Mouse (Mus musculus): ENCODE measurements around the gene Bcat2. TPM values are rescaled to one million over a fixed set of nuclear protein-coding genes. Genes with fewer than 3 reads are reported as not detected.
"Not testable (repeated sequence)": the region's sequence is repeated elsewhere in the genome, so short reads cannot be mapped to it uniquely, and the experiment has no call there.

Bcat2 gene
- polyA plus RNA-seq, 1 experiment from 2014 or later: 25.0 TPM

DNA sequence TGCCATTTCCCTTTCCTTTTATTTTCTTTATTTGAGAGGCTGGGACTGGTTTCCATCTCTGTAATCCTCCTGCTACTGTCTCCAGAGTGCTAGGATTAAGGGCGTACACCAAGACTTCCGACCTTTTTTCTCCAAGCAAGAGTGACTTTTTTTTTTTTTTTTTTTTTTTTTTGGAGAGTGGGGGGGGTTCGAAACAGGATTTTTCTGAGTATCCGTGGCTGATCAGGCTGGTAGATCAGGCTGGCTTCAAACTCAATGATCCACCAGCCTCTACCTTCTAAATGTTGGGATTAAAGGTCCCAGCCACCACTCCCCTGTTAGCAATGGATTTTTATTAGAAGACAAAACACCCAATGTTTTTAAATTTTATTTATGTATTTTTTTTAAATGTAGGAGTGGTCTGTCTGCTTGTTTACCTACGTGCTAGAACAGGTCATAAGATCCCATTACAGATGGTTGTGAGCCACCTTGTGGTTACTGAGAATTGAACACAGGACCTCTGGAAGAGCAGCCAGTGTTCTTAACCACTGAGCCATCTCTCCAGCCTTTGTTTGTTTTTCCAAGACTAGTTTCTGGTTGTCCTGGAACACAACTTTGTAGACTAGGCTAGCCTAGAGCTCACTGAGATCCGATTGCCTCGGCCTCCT is 43.4 kb upstream of the Bcat2 start:
- no peaks in the 10 kb centered on the region for H3K9me3 ChIP-seq (replicated peaks; ENCODE audit: control insufficient read depth, low read length, poor library complexity, severe bottlenecking)
- no peak for ATAC-seq
- peak overlapping the region; percentile 84 for H3K4me2 ChIP-seq (ENCODE audit: low read length)
- H3K36me3 ChIP-seq (ENCODE audit: control insufficient read depth, insufficient read depth, low read length): no peaks in the 10 kb centered on the region
- peak overlapping the region; percentile 66; the same call in 1 of the 2 replicates for H3K27ac ChIP-seq (ENCODE audit: low read length)
- H3K4me3 ChIP-seq (ENCODE audit: low read depth, low read length): peak overlapping the region; percentile 66
- H3K27me3 ChIP-seq (ENCODE audit: control insufficient read depth, insufficient read depth, low read depth, low read length): 0 out of 2 replicates have a peak, but pooled peaks cover 2% of the 10 kb centered on the region
- H3K9ac ChIP-seq (ENCODE audit: low read depth, low read length): peak overlapping the region; percentile 78
- H3K4me1 ChIP-seq (ENCODE audit: control insufficient read depth, insufficient read depth, low read length): peaks cover 11% of the 10 kb centered on the region
- WGBS: 27% methylated on average over 7 of the region's 7 CpGs

- 96% methylated on average over 6 of the region's 6 CpGs for WGBS
- not testable (repeated sequence) for H3K4me2 ChIP-seq (ENCODE audit: low read length); H3K36me3 ChIP-seq (ENCODE audit: control insufficient read depth, insufficient read depth, low read length); H3K9ac ChIP-seq (ENCODE audit: low read depth, low read length); ATAC-seq; H3K4me3 ChIP-seq (ENCODE audit: low read depth, low read length); H3K27me3 ChIP-seq (ENCODE audit: control insufficient read depth, insufficient read depth, low read depth, low read length); H3K27ac ChIP-seq (ENCODE audit: low read length); H3K9me3 ChIP-seq (replicated peaks; ENCODE audit: control insufficient read depth, low read length, poor library complexity, severe bottlenecking)
- H3K4me1 ChIP-seq (ENCODE audit: control insufficient read depth, insufficient read depth, low read length): peaks cover 11% of the 10 kb centered on the region
These were observed 42.8 kb upstream of the Bcat2 start for GRCm38 (mm10) chr7:45527169-45527568.

DNA sequence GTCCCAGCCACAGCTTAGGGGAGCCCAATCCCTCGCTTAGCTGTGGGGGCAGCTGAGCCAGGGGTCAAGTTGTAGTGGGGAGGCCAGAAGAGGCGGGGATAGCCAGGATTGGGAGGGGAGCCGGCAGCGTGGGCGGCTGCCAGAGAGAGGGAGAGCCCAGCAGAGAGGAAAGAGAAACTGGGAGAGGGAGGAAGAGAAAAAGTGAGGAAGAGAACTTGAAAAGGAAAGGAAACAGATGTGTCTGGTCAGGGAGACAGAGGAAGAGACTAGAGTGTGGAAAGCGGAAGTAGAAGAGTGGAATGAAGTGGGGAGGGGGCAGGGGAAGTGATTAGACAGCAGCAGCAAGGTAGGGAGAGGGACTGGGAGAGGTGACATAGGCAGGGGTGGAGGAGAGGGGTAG is 40.5 kb upstream of the Bcat2 start:
- Histone ChIP-seq H3K4me1 (ENCODE audit: control insufficient read depth, insufficient read depth, low read length) (peaks cover 11% of the 10 kb centered on the region), H3K36me3 (ENCODE audit: control insufficient read depth, insufficient read depth, low read length) (no peaks in the 10 kb centered on the region), H3K27me3 (ENCODE audit: control insufficient read depth, insufficient read depth, low read depth, low read length) (0 out of 2 replicates have a peak, but pooled peaks cover 2% of the 10 kb centered on the region), H3K4me3 (ENCODE audit: low read depth, low read length) (no peak overlapping the region), H3K27ac (ENCODE audit: low read length) (no peak overlapping the region), H3K9ac (ENCODE audit: low read depth, low read length) (no peak overlapping the region), H3K9me3 (replicated peaks; ENCODE audit: control insufficient read depth, low read length, poor library complexity, severe bottlenecking) (no peaks in the 10 kb centered on the region), H3K4me2 (ENCODE audit: low read length) (no peak overlapping the region)
- 26% methylated on average over 6 of the region's 6 CpGs for WGBS
- no peak for ATAC-seq

- H3K27ac ChIP-seq (ENCODE audit: low read length): no peak overlapping the region
These were observed 39.3 kb upstream of the Bcat2 start for GRCm38 (mm10) chr7:45530643-45531042.

DNA sequence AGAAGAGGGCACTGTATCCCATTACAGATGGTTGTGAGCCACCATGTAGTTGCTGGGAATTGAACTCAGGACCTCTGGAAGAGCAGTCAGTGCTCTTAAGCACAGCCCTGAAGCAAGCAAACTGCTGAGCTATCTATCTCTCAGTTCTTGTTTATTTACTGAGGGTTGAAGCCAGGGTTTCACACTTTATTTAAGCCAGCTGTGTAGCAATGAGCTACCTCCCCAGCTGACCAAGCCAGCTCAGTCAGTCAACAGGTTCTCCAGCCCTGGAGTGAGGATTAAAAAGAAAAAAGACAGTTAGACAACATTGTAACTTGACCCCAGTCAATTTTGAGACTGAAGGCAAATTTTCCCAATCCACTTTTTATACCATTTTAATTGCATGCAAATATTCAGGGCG is 34.3 kb upstream of the Bcat2 start:
- 92% methylated on average over 1 of the region's 1 CpGs for WGBS
- H3K9me3 ChIP-seq (replicated peaks; ENCODE audit: control insufficient read depth, low read length, poor library complexity, severe bottlenecking): no peaks in the 10 kb centered on the region
- H3K27me3 ChIP-seq (ENCODE audit: control insufficient read depth, insufficient read depth, low read depth, low read length): no peaks in the 10 kb centered on the region
- no peak overlapping the region for H3K9ac ChIP-seq (ENCODE audit: low read depth, low read length)
- H3K27ac ChIP-seq (ENCODE audit: low read length): no peak overlapping the region
- ATAC-seq: no peak
- H3K36me3 ChIP-seq (ENCODE audit: control insufficient read depth, insufficient read depth, low read length): no peaks in the 10 kb centered on the region
- H3K4me1 ChIP-seq (ENCODE audit: control insufficient read depth, insufficient read depth, low read length): peaks cover 6% of the 10 kb centered on the region; the same call in 1 of the 2 replicates
- no peak overlapping the region for H3K4me2 ChIP-seq (ENCODE audit: low read length)
- no peak overlapping the region for H3K4me3 ChIP-seq (ENCODE audit: low read depth, low read length)

More at GRCm38 (mm10) chr7:45530643-45531042, 39.3 kb upstream of the Bcat2 start:
- H3K9me3 ChIP-seq (replicated peaks; ENCODE audit: control insufficient read depth, low read length, poor library complexity, severe bottlenecking): no peaks in the 10 kb centered on the region
- no peaks in the 10 kb centered on the region for H3K36me3 ChIP-seq (ENCODE audit: control insufficient read depth, insufficient read depth, low read length)
- no peak overlapping the region for H3K4me2 ChIP-seq (ENCODE audit: low read length)
- H3K9ac ChIP-seq (ENCODE audit: low read depth, low read length): no peak overlapping the region
- 79% methylated on average over 2 of the region's 2 CpGs for WGBS
- H3K27me3 ChIP-seq (ENCODE audit: control insufficient read depth, insufficient read depth, low read depth, low read length): 0 out of 2 replicates have a peak, but pooled peaks cover 2% of the 10 kb centered on the region
- no peak for ATAC-seq
- H3K4me3 ChIP-seq (ENCODE audit: low read depth, low read length): no peak overlapping the region
- H3K4me1 ChIP-seq (ENCODE audit: control insufficient read depth, insufficient read depth, low read length): peaks cover under 1% of the 10 kb centered on the region; the same call in 1 of the 2 replicates

DNA sequence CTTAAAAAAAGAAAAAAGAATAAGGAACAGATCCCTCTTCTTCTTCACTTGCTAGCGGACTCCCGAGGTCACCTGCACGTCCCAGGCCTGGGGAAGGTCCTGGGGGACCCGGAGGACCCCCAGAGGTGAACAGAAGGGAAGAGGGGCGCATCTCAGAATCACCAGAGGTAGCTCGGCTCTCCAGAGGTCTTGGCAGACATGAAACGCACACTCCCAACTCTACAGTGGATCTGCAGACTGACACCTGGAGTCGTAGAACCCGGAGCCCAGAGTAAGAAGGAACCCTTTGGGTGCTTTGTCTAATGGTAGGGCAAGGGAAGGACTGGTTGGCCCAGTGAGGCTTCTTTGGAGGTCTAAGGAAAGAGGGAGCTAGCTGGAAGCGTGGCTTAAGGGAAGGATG is 32.4 kb upstream of the Bcat2 start:
- H3K4me2 ChIP-seq (ENCODE audit: low read length): peak overlapping the region; percentile 78
- no peaks in the 10 kb centered on the region for H3K27me3 ChIP-seq (ENCODE audit: control insufficient read depth, insufficient read depth, low read depth, low read length)
- H3K4me3 ChIP-seq (ENCODE audit: low read depth, low read length): peak overlapping the region; percentile 55
- H3K4me1 ChIP-seq (ENCODE audit: control insufficient read depth, insufficient read depth, low read length): peaks cover 6% of the 10 kb centered on the region; the same call in 1 of the 2 replicates
- ATAC-seq: no peak
- H3K9ac ChIP-seq (ENCODE audit: low read depth, low read length): peak overlapping the region; percentile 82
- WGBS: 82% methylated on average over 10 of the region's 10 CpGs
- H3K27ac ChIP-seq (ENCODE audit: low read length): peak overlapping the region; percentile 74
- no peaks in the 10 kb centered on the region for H3K36me3 ChIP-seq (ENCODE audit: control insufficient read depth, insufficient read depth, low read length)
- H3K9me3 ChIP-seq (replicated peaks; ENCODE audit: control insufficient read depth, low read length, poor library complexity, severe bottlenecking): no peaks in the 10 kb centered on the region

GRCm38 (mm10) chr7:45538163-45539041 is 31.6 kb upstream of the Bcat2 start:
- WGBS: under 1% methylated on average over 28 of the region's 29 CpGs
- Histone ChIP-seq H3K9ac (ENCODE audit: low read depth, low read length) (peak overlapping the region; percentile 82), H3K9me3 (replicated peaks; ENCODE audit: control insufficient read depth, low read length, poor library complexity, severe bottlenecking) (no peaks in the 10 kb centered on the region), H3K4me1 (ENCODE audit: control insufficient read depth, insufficient read depth, low read length) (peaks cover 6% of the 10 kb centered on the region; the same call in 1 of the 2 replicates), H3K4me2 (ENCODE audit: low read length) (peak overlapping the region; percentile 78), H3K27me3 (ENCODE audit: control insufficient read depth, insufficient read depth, low read depth, low read length) (no peaks in the 10 kb centered on the region), H3K4me3 (ENCODE audit: low read depth, low read length) (peak overlapping the region; percentile 55), H3K27ac (ENCODE audit: low read length) (peak overlapping the region; percentile 74), H3K36me3 (ENCODE audit: control insufficient read depth, insufficient read depth, low read length) (no peaks in the 10 kb centered on the region)
- ATAC-seq: peak; percentile 92

- Histone ChIP-seq H3K27ac (ENCODE audit: low read length) (no peak overlapping the region), H3K9ac (ENCODE audit: low read depth, low read length) (no peak overlapping the region), H3K4me1 (ENCODE audit: control insufficient read depth, insufficient read depth, low read length) (peaks cover 6% of the 10 kb centered on the region; the same call in 1 of the 2 replicates), H3K9me3 (replicated peaks; ENCODE audit: control insufficient read depth, low read length, poor library complexity, severe bottlenecking) (no peaks in the 10 kb centered on the region), H3K36me3 (ENCODE audit: control insufficient read depth, insufficient read depth, low read length) (no peaks in the 10 kb centered on the region), H3K4me2 (ENCODE audit: low read length) (no peak overlapping the region), H3K4me3 (ENCODE audit: low read depth, low read length) (no peak overlapping the region), H3K27me3 (ENCODE audit: control insufficient read depth, insufficient read depth, low read depth, low read length) (no peaks in the 10 kb centered on the region)
- WGBS: 88% methylated on average over 3 of the region's 3 CpGs
- peak; percentile 23; the same call in 1 of the 2 replicates for ATAC-seq
These were observed 30.9 kb upstream of the Bcat2 start for GRCm38 (mm10) chr7:45539095-45539494.

DNA sequence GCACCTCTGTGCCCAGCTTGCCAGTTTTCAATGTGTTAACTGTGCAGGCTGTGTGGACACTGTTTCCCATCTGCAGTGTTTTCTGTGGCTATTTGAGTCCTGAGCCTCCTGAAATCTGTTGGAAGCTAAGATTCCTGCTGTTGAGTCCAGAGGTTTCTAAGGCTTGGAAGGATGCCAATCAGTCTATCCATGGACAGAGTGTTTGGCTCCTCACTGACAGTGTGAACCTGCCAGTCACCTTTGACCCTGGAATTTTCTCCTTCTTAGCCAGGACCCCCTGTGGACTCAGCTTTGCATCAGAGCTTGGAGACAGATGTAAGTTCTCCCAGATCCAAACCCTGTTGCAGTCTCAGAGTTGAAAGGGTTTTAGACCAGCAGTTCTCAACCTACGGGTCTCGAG is 29.7 kb upstream of the Bcat2 start:
- 70% methylated on average over 2 of the region's 2 CpGs for WGBS
- Histone ChIP-seq H3K9me3 (replicated peaks; ENCODE audit: control insufficient read depth, low read length, poor library complexity, severe bottlenecking) (no peaks in the 10 kb centered on the region), H3K27me3 (ENCODE audit: control insufficient read depth, insufficient read depth, low read depth, low read length) (no peaks in the 10 kb centered on the region)

More for the DNA sequence above, 29.7 kb upstream of the Bcat2 start:
- Histone ChIP-seq H3K36me3 (ENCODE audit: control insufficient read depth, insufficient read depth, low read length) (no peaks in the 10 kb centered on the region), H3K27ac (ENCODE audit: low read length) (no peak overlapping the region), H3K4me1 (ENCODE audit: control insufficient read depth, insufficient read depth, low read length) (peaks cover 6% of the 10 kb centered on the region; the same call in 1 of the 2 replicates), H3K9ac (ENCODE audit: low read depth, low read length) (no peak overlapping the region), H3K4me3 (ENCODE audit: low read depth, low read length) (no peak overlapping the region), H3K4me2 (ENCODE audit: low read length) (no peak overlapping the region)
- no peak for ATAC-seq
